Mouse (Mus musculus): ENCODE measurements at regions not wholly inside any gene's neighbourhood (a gene's known extent, or its start where the extent isn't known, plus 50 kb on each side); places are given as distances from the start of the nearest gene placed in this dataset.

DNA sequence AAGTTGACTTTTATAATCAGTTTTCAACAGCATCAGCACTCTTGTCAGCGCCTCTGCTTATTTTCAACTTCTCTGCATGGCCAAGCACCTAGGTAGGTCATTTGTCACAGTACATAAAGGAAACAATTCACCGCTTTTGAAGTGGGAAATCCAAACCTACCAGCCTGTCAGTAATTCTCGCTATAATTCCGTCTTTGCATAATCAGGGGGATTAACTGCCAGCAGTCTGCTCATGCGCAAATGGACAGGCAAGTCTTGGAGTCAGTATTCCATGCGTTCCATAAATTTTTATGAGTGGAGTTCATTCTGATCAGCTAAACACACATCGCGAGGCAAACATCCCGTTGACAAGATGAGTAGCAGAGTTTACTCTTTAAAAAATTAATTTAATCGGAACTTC, 133.9 kb downstream of the Pcdh20 start:
- Histone ChIP-seq H3K79me2 (replicated peaks; ENCODE audit: control insufficient read depth, insufficient read depth, low read length) (no peaks in the 10 kb centered on the region), H3K36me3 (ENCODE audit: control insufficient read depth, insufficient read depth, low read length) (no peaks in the 10 kb centered on the region), H3K27ac (no peak overlapping the region), H3K9ac (ENCODE audit: low read depth, low read length) (no peak overlapping the region), H3K4me1 (ENCODE audit: control insufficient read depth, insufficient read depth, low read length) (no peaks in the 10 kb centered on the region), H3K27me3 (ENCODE audit: control insufficient read depth, insufficient read depth, low read length) (no peaks in the 10 kb centered on the region), H3K4me3 (no peak overlapping the region)
- WGBS, result 73% methylated on average over 10 of the region's 10 CpGs
- TF ChIP-seq CTCF (IDR thresholded peaks at IDR 0.05), result no peak
- no peak for DNase-seq
- intact Hi-C loops (cut with DNase I), result no loop called here

GRCm38 (mm10) chr14:88330613-88331012, 140.6 kb downstream of the Pcdh20 start:
- TF ChIP-seq EP300 (IDR thresholded peaks at IDR 0.05; ENCODE audit: insufficient read depth, low read depth, low read length) (no peak), CTCF (IDR thresholded peaks at IDR 0.05) (no peak), POLR2A (IDR thresholded peaks at IDR 0.05; ENCODE audit: insufficient read depth, low read depth, low read length) (no peak)
- Histone ChIP-seq H3K4me1 (ENCODE audit: control insufficient read depth, insufficient read depth, low read length) (no peaks in the 10 kb centered on the region), H3K9ac (ENCODE audit: low read depth, low read length) (no peak overlapping the region), H3K27ac (no peak overlapping the region), H3K27me3 (ENCODE audit: control insufficient read depth, insufficient read depth, low read length) (no peaks in the 10 kb centered on the region), H3K4me3 (no peak overlapping the region), H3K36me3 (ENCODE audit: control insufficient read depth, insufficient read depth, low read length) (no peaks in the 10 kb centered on the region), H3K79me2 (replicated peaks; ENCODE audit: control insufficient read depth, insufficient read depth, low read length) (no peaks in the 10 kb centered on the region)
- intact Hi-C loops (cut with DNase I), result no loop called here
- DNase-seq, result no peak
- 81% methylated on average over 2 of the region's 2 CpGs for WGBS

GRCm38 (mm10) chr14:88326411-88326810, 144.8 kb downstream of the Pcdh20 start:
- H3K36me3 ChIP-seq (ENCODE audit: control insufficient read depth, insufficient read depth, low read length), result no peaks in the 10 kb centered on the region
- H3K79me2 ChIP-seq (replicated peaks; ENCODE audit: control insufficient read depth, insufficient read depth, low read length), result no peaks in the 10 kb centered on the region
- no peaks in the 10 kb centered on the region for H3K4me1 ChIP-seq (ENCODE audit: control insufficient read depth, insufficient read depth, low read length)
- H3K9ac ChIP-seq (ENCODE audit: low read depth, low read length), result no peak overlapping the region
- intact Hi-C loops (cut with DNase I), result no loop called here
- whole genome bisulfite sequencing, result 51% methylated on average over 4 of the region's 4 CpGs
- TF ChIP-seq EP300 (IDR thresholded peaks at IDR 0.05; ENCODE audit: insufficient read depth, low read depth, low read length) (no peak), CTCF (IDR thresholded peaks at IDR 0.05) (no peak), POLR2A (IDR thresholded peaks at IDR 0.05; ENCODE audit: insufficient read depth, low read depth, low read length) (no peak)
- no peak overlapping the region for H3K27ac ChIP-seq
- DNase-seq, result no peak
- no peaks in the 10 kb centered on the region for H3K27me3 ChIP-seq (ENCODE audit: control insufficient read depth, insufficient read depth, low read length)
- no peak overlapping the region for H3K4me3 ChIP-seq

GRCm38 (mm10) chr14:88278327-88278726, 192.9 kb downstream of the Pcdh20 start:
- intact Hi-C loops (cut with DNase I), result no loop called here
- Histone ChIP-seq H3K27ac (no peak overlapping the region), H3K9ac (ENCODE audit: low read depth, low read length) (no peak overlapping the region), H3K27me3 (ENCODE audit: control insufficient read depth, insufficient read depth, low read length) (no peaks in the 10 kb centered on the region), H3K79me2 (replicated peaks; ENCODE audit: control insufficient read depth, insufficient read depth, low read length) (no peaks in the 10 kb centered on the region), H3K4me1 (ENCODE audit: control insufficient read depth, insufficient read depth, low read length) (no peaks in the 10 kb centered on the region), H3K4me3 (no peak overlapping the region), H3K36me3 (ENCODE audit: control insufficient read depth, insufficient read depth, low read length) (no peaks in the 10 kb centered on the region)
- DNase-seq, result no peak
- TF ChIP-seq CTCF (IDR thresholded peaks at IDR 0.05) (peak; percentile 37), POLR2A (IDR thresholded peaks at IDR 0.05; ENCODE audit: insufficient read depth, low read depth, low read length) (no peak)
- 28% methylated on average over 5 of the region's 5 CpGs for WGBS

DNA sequence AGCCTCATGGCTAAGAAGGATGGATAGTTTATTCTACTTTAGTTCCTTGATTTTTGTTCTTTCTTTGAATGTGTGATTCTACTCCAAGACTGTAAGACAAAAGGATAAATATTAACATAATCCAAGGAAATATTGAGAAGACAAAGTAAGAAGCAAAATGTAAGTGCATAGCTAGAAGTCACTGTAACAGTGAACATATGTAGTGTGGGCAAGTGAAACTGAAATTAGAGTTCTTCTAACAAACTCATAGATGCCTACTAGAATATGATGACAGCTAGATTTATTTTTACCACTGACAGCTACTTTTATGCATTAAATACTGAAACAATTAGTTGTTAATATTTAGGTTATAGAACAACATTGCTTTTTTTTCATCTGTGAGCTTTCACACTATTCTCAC, 206.4 kb downstream of the Pcdh20 start:
- Histone ChIP-seq H3K27me3 (ENCODE audit: control insufficient read depth, insufficient read depth, low read length) (no peaks in the 10 kb centered on the region), H3K36me3 (ENCODE audit: control insufficient read depth, insufficient read depth, low read length) (no peaks in the 10 kb centered on the region), H3K79me2 (replicated peaks; ENCODE audit: control insufficient read depth, insufficient read depth, low read length) (no peaks in the 10 kb centered on the region), H3K9ac (ENCODE audit: low read depth, low read length) (no peak overlapping the region), H3K4me3 (no peak overlapping the region), H3K27ac (no peak overlapping the region), H3K4me1 (ENCODE audit: control insufficient read depth, insufficient read depth, low read length) (no peaks in the 10 kb centered on the region)
- intact Hi-C loops (cut with DNase I), result no loop called here
- DNase-seq, result no peak
- TF ChIP-seq CTCF (IDR thresholded peaks at IDR 0.05), result no peak
- no peak for TF ChIP-seq POLR2A (IDR thresholded peaks at IDR 0.05; ENCODE audit: insufficient read depth, low read depth, low read length)

DNA sequence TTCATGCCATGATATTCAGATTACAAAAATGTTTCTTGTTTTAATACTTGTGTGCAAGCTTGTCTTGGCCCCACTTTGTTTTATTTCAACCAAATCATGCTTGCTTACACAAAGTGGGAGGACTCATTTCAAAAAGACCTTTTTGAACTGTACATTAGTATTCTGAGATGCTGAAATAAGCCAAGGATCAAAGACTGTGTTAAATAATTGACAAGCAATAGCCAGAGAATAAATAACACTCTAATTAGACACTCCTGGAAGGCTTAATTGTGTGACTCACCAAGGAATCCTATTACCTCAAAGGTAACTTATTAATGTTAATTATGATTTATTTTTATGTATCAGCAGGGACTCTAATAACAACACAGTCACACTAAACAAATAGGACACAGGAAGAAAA, 212.2 kb downstream of the Pcdh20 start:
- intact Hi-C loops (cut with DNase I), result no loop called here
- Histone ChIP-seq H3K4me3 (no peak overlapping the region), H3K9ac (ENCODE audit: low read depth, low read length) (no peak overlapping the region), H3K79me2 (replicated peaks; ENCODE audit: control insufficient read depth, insufficient read depth, low read length) (no peaks in the 10 kb centered on the region), H3K27ac (no peak overlapping the region), H3K27me3 (ENCODE audit: control insufficient read depth, insufficient read depth, low read length) (no peaks in the 10 kb centered on the region), H3K36me3 (ENCODE audit: control insufficient read depth, insufficient read depth, low read length) (no peaks in the 10 kb centered on the region), H3K4me1 (ENCODE audit: control insufficient read depth, insufficient read depth, low read length) (no peaks in the 10 kb centered on the region)
- DNase-seq, result no peak
- TF ChIP-seq POLR2A (IDR thresholded peaks at IDR 0.05; ENCODE audit: insufficient read depth, low read depth, low read length) (no peak), EP300 (IDR thresholded peaks at IDR 0.05; ENCODE audit: insufficient read depth, low read depth, low read length) (no peak), CTCF (IDR thresholded peaks at IDR 0.05) (no peak)

DNA sequence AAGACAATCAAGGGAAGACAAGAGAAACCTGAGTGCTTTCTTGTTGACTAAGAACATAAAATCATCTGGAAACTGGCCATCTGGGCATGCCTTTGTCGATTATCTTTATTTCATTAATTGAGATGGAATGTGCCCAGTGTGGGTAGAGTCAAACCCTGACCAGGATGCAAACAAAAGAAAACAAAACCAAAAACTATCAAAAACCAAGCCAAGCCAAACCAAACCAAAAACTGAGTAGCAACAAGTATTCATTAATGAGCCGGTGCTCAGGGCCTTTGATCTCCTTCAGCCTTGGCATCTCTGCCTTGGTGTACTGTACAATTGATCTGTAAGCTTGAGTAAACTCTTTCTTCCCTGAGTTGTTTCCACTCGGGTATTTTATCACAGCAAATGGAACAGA, 216.1 kb downstream of the Pcdh20 start:
- no peaks in the 10 kb centered on the region for H3K36me3 ChIP-seq (ENCODE audit: control insufficient read depth, insufficient read depth, low read length)
- WGBS, result 65% methylated on average over 3 of the region's 3 CpGs
- intact Hi-C loops (cut with DNase I), result no loop called here
- no peak for DNase-seq
- H3K27me3 ChIP-seq (ENCODE audit: control insufficient read depth, insufficient read depth, low read length), result no peaks in the 10 kb centered on the region
- no peaks in the 10 kb centered on the region for H3K4me1 ChIP-seq (ENCODE audit: control insufficient read depth, insufficient read depth, low read length)
- no peak overlapping the region for H3K4me3 ChIP-seq
- H3K27ac ChIP-seq, result no peak overlapping the region
- H3K9ac ChIP-seq (ENCODE audit: low read depth, low read length), result no peak overlapping the region
- TF ChIP-seq CTCF (IDR thresholded peaks at IDR 0.05) (no peak), EP300 (IDR thresholded peaks at IDR 0.05; ENCODE audit: insufficient read depth, low read depth, low read length) (no peak), POLR2A (IDR thresholded peaks at IDR 0.05; ENCODE audit: insufficient read depth, low read depth, low read length) (no peak)
- no peaks in the 10 kb centered on the region for H3K79me2 ChIP-seq (replicated peaks; ENCODE audit: control insufficient read depth, insufficient read depth, low read length)
